Mouse (Mus musculus): ENCODE results near the gene Pdzd9. TPM values are rescaled to one million over a fixed set of nuclear protein-coding genes. Genes with fewer than 3 reads are reported as not detected.

Pdzd9 gene
- polyA plus RNA-seq, 2 experiments = 0.14 to 0.44 TPM

GRCm38 (mm10) chr7:120703888-120704287 lies 33.7 kb upstream of the Pdzd9 start:
- no peak for ATAC-seq (ENCODE audit: low FRiP score, low read depth)
- no peak for DNase-seq (ENCODE audit: low spot score)
- H3K27me3 ChIP-seq (ENCODE audit: control insufficient read depth, insufficient read depth, low read length) = no peaks in the 10 kb centered on the region
- no peak overlapping the region for H3K9ac ChIP-seq (ENCODE audit: low read depth, low read length, severe bottlenecking)
- no peak for TF ChIP-seq POLR2A (IDR thresholded peaks at IDR 0.05; ENCODE audit: borderline replicate concordance, extremely low read depth, insufficient read depth, insufficient read length)
- 76% methylated on average over 3 of the region's 3 CpGs for WGBS
- no peak overlapping the region for H3K4me2 ChIP-seq (replicated peaks; ENCODE audit: low read depth, low read length, severe bottlenecking)
- no peaks in the 10 kb centered on the region for H3K9me3 ChIP-seq (ENCODE audit: control insufficient read depth, low read length)
- H3K4me3 ChIP-seq (replicated peaks; ENCODE audit: low read length) = no peak overlapping the region
- no peak overlapping the region for H3K27ac ChIP-seq (replicated peaks; ENCODE audit: low read depth, low read length)
- H3K36me3 ChIP-seq (ENCODE audit: control insufficient read depth, insufficient read depth, low read length) = no peaks in the 10 kb centered on the region
- no peaks in the 10 kb centered on the region for H3K4me1 ChIP-seq (ENCODE audit: control insufficient read depth, insufficient read depth, low read length)

- no peak for DNase-seq (ENCODE audit: low spot score)
- Histone ChIP-seq H3K27me3 (ENCODE audit: control insufficient read depth, insufficient read depth, low read length) (no peaks in the 10 kb centered on the region), H3K27ac (replicated peaks; ENCODE audit: low read depth, low read length) (no peak overlapping the region), H3K36me3 (ENCODE audit: control insufficient read depth, insufficient read depth, low read length) (no peaks in the 10 kb centered on the region), H3K9me3 (ENCODE audit: control insufficient read depth, low read length) (no peaks in the 10 kb centered on the region), H3K4me1 (ENCODE audit: control insufficient read depth, insufficient read depth, low read length) (no peaks in the 10 kb centered on the region), H3K4me3 (replicated peaks; ENCODE audit: low read length) (no peak overlapping the region), H3K4me2 (replicated peaks; ENCODE audit: low read depth, low read length, severe bottlenecking) (no peak overlapping the region), H3K9ac (ENCODE audit: low read depth, low read length, severe bottlenecking) (no peak overlapping the region)
- no peak for ATAC-seq (ENCODE audit: low FRiP score, low read depth)
- 87% methylated on average over 6 of the region's 6 CpGs for WGBS
- TF ChIP-seq POLR2A (IDR thresholded peaks at IDR 0.05; ENCODE audit: borderline replicate concordance, extremely low read depth, insufficient read depth, insufficient read length) = no peak
These were observed 29.4 kb upstream of the Pdzd9 start for GRCm38 (mm10) chr7:120699586-120699985.

GRCm38 (mm10) chr7:120696331-120696730 lies 26.2 kb upstream of the Pdzd9 start:
- Histone ChIP-seq H3K4me3 (replicated peaks; ENCODE audit: low read length) (no peak overlapping the region), H3K36me3 (ENCODE audit: control insufficient read depth, insufficient read depth, low read length) (0 out of 2 replicates have a peak, but pooled peaks cover 4% of the 10 kb centered on the region), H3K27me3 (ENCODE audit: control insufficient read depth, insufficient read depth, low read length) (no peaks in the 10 kb centered on the region), H3K9ac (ENCODE audit: low read depth, low read length, severe bottlenecking) (no peak overlapping the region), H3K9me3 (ENCODE audit: control insufficient read depth, low read length) (no peaks in the 10 kb centered on the region), H3K4me1 (ENCODE audit: control insufficient read depth, insufficient read depth, low read length) (no peaks in the 10 kb centered on the region), H3K4me2 (replicated peaks; ENCODE audit: low read depth, low read length, severe bottlenecking) (no peak overlapping the region), H3K27ac (replicated peaks; ENCODE audit: low read depth, low read length) (no peak overlapping the region)
- 96% methylated on average over 2 of the region's 2 CpGs for WGBS
- ATAC-seq (ENCODE audit: low FRiP score, low read depth) = no peak
- no peak for TF ChIP-seq POLR2A (IDR thresholded peaks at IDR 0.05; ENCODE audit: borderline replicate concordance, extremely low read depth, insufficient read depth, insufficient read length)
- DNase-seq (ENCODE audit: low spot score) = no peak

- no peaks in the 10 kb centered on the region for H3K27me3 ChIP-seq (ENCODE audit: control insufficient read depth, insufficient read depth, low read length)
- H3K9me3 ChIP-seq (ENCODE audit: control insufficient read depth, low read length) = no peaks in the 10 kb centered on the region
- H3K27ac ChIP-seq (replicated peaks; ENCODE audit: low read depth, low read length) = no peak overlapping the region
- ATAC-seq (ENCODE audit: low FRiP score, low read depth) (no peak), DNase-seq (ENCODE audit: low spot score) (no peak)
- H3K9ac ChIP-seq (ENCODE audit: low read depth, low read length, severe bottlenecking) = no peak overlapping the region
- no peaks in the 10 kb centered on the region for H3K4me1 ChIP-seq (ENCODE audit: control insufficient read depth, insufficient read depth, low read length)
- no peak overlapping the region for H3K4me3 ChIP-seq (replicated peaks; ENCODE audit: low read length)
- H3K4me2 ChIP-seq (replicated peaks; ENCODE audit: low read depth, low read length, severe bottlenecking) = no peak overlapping the region
- TF ChIP-seq POLR2A (IDR thresholded peaks at IDR 0.05; ENCODE audit: borderline replicate concordance, extremely low read depth, insufficient read depth, insufficient read length) = no peak
- 79% methylated on average over 1 of the region's 1 CpGs for WGBS
- 0 out of 2 replicates have a peak, but pooled peaks cover 4% of the 10 kb centered on the region for H3K36me3 ChIP-seq (ENCODE audit: control insufficient read depth, insufficient read depth, low read length)
These were observed 25.5 kb upstream of the Pdzd9 start for GRCm38 (mm10) chr7:120695641-120696040.

- Histone ChIP-seq H3K9me3 (ENCODE audit: control insufficient read depth, low read length) (no peaks in the 10 kb centered on the region), H3K36me3 (ENCODE audit: control insufficient read depth, insufficient read depth, low read length) (0 out of 2 replicates have a peak, but pooled peaks cover 4% of the 10 kb centered on the region), H3K4me3 (replicated peaks; ENCODE audit: low read length) (no peak overlapping the region), H3K4me1 (ENCODE audit: control insufficient read depth, insufficient read depth, low read length) (no peaks in the 10 kb centered on the region), H3K9ac (ENCODE audit: low read depth, low read length, severe bottlenecking) (no peak overlapping the region), H3K4me2 (replicated peaks; ENCODE audit: low read depth, low read length, severe bottlenecking) (no peak overlapping the region), H3K27me3 (ENCODE audit: control insufficient read depth, insufficient read depth, low read length) (no peaks in the 10 kb centered on the region), H3K27ac (replicated peaks; ENCODE audit: low read depth, low read length) (no peak overlapping the region)
- no peak for TF ChIP-seq POLR2A (IDR thresholded peaks at IDR 0.05; ENCODE audit: borderline replicate concordance, extremely low read depth, insufficient read depth, insufficient read length)
- 35% methylated on average over 6 of the region's 6 CpGs for WGBS
- ATAC-seq (ENCODE audit: low FRiP score, low read depth) (no peak), DNase-seq (ENCODE audit: low spot score) (no peak)
These were observed 25.1 kb upstream of the Pdzd9 start for GRCm38 (mm10) chr7:120695196-120695595.
